Mouse (Mus musculus): ENCODE measurements around the gene Utf1. TPM values are rescaled to one million over a fixed set of nuclear protein-coding genes. Genes with fewer than 3 reads are reported as not detected.

Utf1 gene
- total RNA-seq (2015; ENCODE audit: low replicate concordance) (not detected in 2 replicates), total RNA-seq (2017; ENCODE audit: low replicate concordance) (not detected in 2 replicates)

DNA sequence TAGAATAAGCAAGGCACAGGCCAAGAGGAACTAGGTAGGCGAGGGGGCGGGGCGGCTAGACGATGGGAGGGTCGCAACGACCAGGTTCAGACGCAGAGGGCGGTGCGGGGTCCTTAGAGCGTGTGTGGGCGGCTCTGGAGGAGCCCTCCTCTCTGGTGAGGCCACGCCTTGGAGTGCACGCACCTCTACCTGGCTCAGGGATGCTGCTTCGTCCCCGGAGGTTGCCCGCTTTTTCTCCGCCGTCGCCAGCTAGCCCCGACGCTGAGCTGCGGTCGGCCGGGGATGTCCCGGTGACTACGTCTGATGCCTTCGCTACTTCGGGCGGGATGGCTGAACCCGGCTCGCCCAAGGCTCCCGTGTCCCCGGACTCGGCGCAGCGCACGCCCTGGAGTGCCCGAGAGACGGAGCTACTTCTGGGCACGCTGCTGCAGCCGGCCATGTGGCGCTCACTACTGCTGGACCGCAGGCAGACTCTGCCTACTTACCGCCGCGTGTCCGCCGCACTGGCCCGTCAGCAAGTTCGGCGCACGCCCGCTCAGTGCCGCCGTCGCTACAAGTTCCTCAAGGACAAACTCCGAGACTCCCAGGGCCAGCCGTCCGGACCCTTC, at the start of gene Utf1:
Gene Utf1 (plus strand): TSS at position 116 of the 608 bp plus-strand sequence.
- ATAC-seq (replicated peaks; ENCODE audit: low FRiP score, poor library complexity, severe bottlenecking), result no peak

GRCm38 (mm10) chr7:139894655-139895557, 48.7 kb upstream of the Utf1 start, which contains the start of gene Kndc1:
Kndc1 (plus strand) TSS chr7:139894696.
- no peak for ATAC-seq (replicated peaks; ENCODE audit: low FRiP score, poor library complexity, severe bottlenecking)

DNA sequence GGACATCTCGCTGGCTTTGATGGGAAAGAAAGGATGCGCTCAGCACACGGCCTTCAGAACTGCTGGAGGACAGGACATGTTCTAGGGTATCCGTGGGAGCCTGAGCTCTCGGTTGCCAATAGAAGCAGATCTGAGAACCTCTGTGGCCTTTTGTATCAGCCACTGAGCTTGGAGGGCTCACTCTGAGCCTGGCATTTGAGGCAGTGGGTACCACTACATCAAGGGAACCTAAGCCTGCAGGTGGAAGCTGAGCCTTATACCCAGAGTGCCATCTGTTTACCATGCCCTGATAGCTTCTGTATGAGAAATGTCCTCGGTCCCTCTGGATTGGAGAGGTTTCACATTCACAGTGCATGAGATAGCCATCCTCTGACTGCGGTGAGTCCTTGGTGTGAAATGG, 47.3 kb upstream of the Utf1 start:
- no peak for ATAC-seq (replicated peaks; ENCODE audit: low FRiP score, poor library complexity, severe bottlenecking)

DNA sequence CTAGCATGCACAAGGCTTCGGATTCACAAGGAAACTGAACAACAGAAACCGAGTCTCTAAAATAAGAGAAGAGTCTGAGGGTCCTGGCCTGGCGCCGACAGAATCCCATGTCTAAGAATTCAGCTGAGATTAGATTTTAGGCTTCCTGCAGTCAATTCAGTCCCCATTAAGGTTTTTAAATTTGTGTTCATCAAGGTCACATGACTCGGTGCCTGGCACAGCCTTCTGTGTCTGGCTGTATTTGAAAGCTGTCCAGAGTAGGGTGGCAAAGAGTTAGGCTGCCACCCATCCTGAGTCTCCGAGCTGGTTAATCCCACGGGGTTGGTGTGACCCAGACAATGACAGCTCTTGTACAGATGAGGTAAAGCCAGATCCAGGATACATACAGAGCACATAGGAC, 46.8 kb upstream of the Utf1 start:
- no peak for ATAC-seq (replicated peaks; ENCODE audit: low FRiP score, poor library complexity, severe bottlenecking)

DNA sequence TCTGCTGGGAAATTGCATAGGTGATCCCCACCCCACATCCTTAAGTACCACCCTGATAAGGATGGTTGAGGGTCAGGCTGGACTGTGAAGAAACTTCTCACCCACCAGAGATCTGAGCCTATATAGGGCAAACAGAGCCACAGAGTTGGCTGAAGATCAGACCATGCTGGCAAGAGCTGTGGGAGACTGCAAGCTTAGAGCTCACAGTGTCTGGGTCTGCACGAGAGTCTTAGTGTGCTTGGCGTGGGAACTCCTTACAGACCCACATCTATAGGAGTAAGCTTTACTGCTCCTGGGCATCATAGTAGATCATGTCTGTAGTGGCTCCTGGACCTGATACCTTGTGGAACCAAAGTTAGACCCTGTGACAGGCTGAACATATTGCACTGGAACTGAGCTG, 45.0 kb upstream of the Utf1 start:
- ATAC-seq (replicated peaks; ENCODE audit: low FRiP score, poor library complexity, severe bottlenecking), result no peak

DNA sequence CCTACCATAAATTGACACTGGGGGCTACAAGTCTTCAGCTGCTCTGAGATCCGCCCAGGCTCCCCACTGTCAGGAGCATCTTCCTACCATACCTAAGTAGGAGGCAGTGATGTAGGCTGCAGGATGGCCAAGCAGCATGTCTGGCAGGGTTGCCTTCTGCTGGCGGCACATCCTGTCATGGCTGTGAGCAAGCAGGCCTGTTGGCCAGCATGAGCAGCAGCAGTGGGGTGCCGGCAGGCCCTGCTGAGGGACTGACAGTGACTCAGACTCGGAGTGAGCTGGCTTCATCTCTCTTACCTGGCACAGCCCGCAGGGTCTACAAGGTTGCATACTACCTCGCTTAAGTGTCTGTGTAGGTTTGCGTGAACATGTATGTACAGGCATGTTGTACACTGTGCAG, 44.1 kb upstream of the Utf1 start:
- ATAC-seq (replicated peaks; ENCODE audit: low FRiP score, poor library complexity, severe bottlenecking), result no peak

DNA sequence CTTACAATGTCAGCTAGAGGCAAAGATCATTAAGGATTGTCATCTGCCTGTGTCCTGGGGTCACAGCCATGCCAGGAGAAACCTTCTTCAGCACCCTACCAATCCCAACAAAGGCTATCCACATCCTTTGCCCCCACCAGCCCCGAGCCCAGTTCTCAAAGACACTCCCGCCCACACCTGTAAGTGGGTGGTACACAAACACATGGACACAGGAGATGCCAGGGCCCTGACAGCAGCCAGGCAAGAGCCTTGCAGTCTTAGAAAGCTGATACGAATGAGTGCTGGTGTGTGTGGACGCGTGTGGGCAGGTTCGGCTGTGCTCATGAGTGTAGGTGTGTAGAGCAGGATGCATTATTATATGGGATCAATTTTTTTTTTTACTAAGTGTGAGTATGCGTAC, 43.1 kb upstream of the Utf1 start:
- ATAC-seq (replicated peaks; ENCODE audit: low FRiP score, poor library complexity, severe bottlenecking), result no peak

DNA sequence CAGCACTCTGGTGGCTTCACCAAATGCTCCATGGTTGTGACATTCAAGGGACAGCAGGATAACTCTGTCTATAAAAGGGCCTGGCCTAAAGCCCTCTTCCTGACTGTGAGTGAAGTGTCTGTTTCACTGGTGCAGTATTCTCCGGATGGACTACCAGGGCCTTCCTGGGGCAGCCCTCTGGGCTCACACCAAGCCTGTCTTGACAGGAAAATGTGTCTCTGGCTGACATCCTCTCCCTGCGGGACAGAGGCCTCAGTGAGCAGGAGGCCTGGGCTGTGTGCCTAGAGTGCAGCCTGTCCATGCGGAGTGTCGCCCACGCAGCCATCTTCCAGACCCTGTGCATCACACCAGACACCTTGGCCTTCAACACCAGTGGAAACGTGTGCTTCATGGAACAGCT, 42.7 kb upstream of the Utf1 start:
- no peak for ATAC-seq (replicated peaks; ENCODE audit: low FRiP score, poor library complexity, severe bottlenecking)

DNA sequence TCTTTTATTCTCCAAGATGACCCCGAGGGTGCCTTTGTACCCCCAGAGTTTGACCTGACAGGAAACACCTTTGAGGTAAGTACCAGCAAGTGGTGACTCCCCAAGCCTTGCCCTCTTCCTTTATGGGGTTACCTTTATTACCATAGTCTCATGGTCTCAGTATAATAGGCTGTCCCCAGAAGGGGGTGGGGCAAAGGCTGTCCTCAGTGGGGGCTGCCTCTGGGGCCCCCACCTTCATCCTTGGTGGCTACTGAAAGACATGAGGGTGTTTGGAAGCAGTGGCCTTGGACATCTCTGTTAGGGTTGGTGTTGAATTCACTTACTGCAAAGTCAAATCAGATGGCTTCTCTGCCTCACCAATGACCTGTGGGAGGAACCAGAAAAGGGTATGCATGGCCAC, 41.6 kb upstream of the Utf1 start:
- no peak for ATAC-seq (replicated peaks; ENCODE audit: low FRiP score, poor library complexity, severe bottlenecking)

- ATAC-seq (replicated peaks; ENCODE audit: low FRiP score, poor library complexity, severe bottlenecking), result no peak
Observed at GRCm38 (mm10) chr7:139905261-139905660, 38.3 kb upstream of the Utf1 start.

GRCm38 (mm10) chr7:139905661-139906060, 37.9 kb upstream of the Utf1 start:
- no peak for ATAC-seq (replicated peaks; ENCODE audit: low FRiP score, poor library complexity, severe bottlenecking)

GRCm38 (mm10) chr7:139908176-139908575, 35.4 kb upstream of the Utf1 start:
- ATAC-seq (replicated peaks; ENCODE audit: low FRiP score, poor library complexity, severe bottlenecking), result no peak

GRCm38 (mm10) chr7:139909469-139909868, 34.1 kb upstream of the Utf1 start:
- ATAC-seq (replicated peaks; ENCODE audit: low FRiP score, poor library complexity, severe bottlenecking), result no peak

GRCm38 (mm10) chr7:139910204-139910835, 33.3 kb upstream of the Utf1 start:
- no peak for ATAC-seq (replicated peaks; ENCODE audit: low FRiP score, poor library complexity, severe bottlenecking)

DNA sequence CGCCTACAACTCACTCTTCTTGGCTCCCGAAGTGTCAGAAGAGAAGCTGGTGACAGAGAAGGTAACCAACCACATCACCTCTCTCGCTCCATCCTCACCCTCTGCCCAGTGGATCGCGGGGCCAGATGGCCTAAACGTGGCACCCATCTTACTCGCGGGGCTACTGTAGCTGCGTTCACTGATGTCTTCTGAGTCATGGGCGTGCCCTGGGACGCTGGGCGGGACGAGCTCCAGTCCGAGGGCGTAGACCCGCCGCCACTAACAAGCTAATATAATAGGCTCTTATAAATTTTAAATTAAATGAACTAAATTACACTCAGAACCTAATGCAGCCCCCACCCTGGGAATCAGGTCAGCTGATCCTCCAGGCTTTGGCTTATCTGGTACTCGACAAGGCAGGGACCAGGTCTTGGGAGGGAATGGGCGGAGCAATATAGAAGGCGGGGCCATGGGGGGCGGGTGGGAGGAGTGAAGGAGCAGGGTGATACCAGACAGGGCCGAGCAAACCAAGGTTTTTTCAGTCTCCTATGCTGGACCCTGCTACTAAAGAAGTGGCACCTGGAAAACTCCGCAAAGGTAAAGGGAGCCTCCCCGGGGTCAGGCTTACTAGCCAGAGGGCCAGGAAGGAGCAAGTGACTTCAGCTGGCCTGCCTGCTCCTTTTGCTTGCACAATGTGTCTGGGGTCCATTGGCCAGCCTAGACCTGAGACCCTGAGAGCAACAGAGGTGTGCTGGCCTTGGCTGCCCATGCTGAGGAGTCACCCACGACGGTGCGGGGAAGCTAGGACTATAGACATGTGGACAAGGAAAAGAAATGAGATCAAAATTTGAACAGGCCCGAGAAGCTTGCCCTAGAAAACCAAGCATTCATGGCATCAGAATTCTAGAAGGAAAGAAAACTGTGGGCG, 29.2 kb upstream of the Utf1 start:
- ATAC-seq (replicated peaks; ENCODE audit: low FRiP score, poor library complexity, severe bottlenecking), result no peak

DNA sequence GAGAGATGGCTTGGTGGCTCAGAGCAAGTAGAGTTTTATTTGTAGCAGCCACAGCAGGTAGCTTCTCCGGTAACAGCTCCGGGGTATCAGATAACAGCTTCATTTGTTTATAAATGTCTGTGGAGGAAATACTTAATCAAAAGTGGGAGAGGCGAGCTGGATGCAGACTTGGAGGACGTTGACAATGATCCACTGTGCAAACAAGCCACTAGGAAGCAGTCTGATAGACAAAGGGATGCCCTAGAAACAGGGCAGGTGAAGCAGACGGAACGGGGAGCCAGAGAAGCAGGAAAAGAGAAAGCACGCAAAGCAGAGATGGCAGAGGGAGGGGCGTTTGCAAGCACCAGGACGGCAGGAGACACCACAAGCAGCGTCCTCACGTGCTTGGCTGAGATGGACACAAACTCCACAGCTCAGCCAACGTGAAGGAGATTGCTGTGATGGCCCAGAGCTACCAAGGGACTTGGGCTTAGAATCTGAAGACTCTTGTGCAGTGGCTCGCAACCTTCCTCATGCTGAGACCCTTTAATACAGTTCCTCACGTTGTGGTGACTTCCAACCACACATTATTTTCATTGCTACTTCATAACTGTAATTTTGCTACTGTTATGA, 27.8 kb upstream of the Utf1 start:
- ATAC-seq (replicated peaks; ENCODE audit: low FRiP score, poor library complexity, severe bottlenecking), result no peak

DNA sequence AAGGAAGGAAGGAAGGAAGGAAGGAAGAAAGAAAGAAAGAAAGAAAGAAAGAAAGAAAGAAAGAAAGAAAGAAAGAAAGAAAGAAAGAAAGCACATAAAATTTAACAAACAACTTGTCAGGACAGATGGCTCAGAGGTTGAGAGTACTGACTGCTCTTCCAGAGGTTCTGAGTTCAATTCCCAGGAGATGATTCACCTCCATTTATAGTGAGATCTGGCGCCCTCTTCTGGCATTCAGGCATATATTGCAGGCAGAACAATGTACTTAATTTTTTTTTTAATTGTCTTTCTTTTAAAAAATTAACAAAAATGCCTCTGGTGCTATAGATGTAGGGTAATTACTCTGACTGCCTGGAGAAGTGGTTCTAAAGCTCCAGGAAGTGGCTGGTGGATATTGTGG, 27.2 kb upstream of the Utf1 start:
- no peak for ATAC-seq (replicated peaks; ENCODE audit: low FRiP score, poor library complexity, severe bottlenecking)

DNA sequence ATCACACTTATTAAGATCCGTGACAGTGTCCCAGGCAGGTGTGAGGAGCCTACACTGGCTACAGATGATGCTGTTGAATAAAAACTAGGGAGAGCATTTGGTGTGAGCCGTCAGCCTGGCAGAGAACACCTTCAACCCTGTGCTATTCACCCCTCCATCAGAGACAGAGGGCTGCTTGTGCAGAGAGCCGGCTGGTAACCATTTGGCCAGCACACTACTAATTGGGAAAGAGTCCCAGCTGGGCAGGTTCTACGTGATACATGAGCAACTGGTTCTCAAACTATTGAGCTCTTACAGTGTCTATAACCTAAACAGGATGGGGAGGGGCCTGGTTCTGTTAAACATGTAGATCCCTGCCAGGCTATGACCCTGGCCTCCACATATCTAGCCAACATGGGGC, 25.3 kb upstream of the Utf1 start:
- ATAC-seq (replicated peaks; ENCODE audit: low FRiP score, poor library complexity, severe bottlenecking), result no peak

DNA sequence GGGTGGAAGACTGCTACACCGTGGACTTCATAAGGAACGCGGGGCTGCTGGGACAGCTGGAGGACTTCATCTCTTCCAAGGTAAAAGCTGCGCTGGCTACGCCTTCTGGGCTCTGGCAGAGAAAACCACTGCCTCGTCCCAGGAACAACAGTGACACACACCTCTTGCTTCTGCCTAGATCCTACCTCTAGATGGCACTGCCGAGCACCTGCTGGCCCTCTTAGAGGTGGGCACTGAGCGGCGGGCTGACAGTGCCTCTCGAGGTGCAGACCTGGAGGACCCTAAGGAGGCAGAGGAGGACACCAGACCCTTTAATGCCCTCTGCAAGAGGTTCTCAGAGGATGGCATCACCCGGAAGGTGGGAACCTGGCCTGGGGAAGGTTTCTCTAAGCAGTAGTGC, 12.9 kb upstream of the Utf1 start:
- no peak for ATAC-seq (replicated peaks; ENCODE audit: low FRiP score, poor library complexity, severe bottlenecking)
